Mouse (Mus musculus) T-cell, adult 2 months (primary cell): ENCODE data around the gene Foxg1.

Source experiments
- DNase-seq: peaks from one replicate; pipeline ENCODE4 v3.0.0; 2022; ENCODE audit warnings: low spot score

Gene Foxg1

GRCm38 (mm10) chr12:49409833-49410232, 27.4 kb downstream of the Foxg1 start:
- no peak for DNase-seq

- DNase-seq: no peak
Observed at GRCm38 (mm10) chr12:49417963-49418362, 35.5 kb downstream of the Foxg1 start.
